Mouse (Mus musculus) gonadal fat pad, adult 2 months (tissue): ENCODE results near the gene Aip. TPM values are rescaled to one million over a fixed set of nuclear protein-coding genes. Genes with fewer than 3 reads are reported as not detected.
"Not testable (repeated sequence)": the region's sequence is repeated elsewhere in the genome, so short reads cannot be mapped to it uniquely, and the experiment has no call there.

Source experiments
- DNase-seq: peaks from one replicate; pipeline ENCODE4 v3.0.0-alpha.2; 2012; ENCODE audit warnings: low read depth
- polyA plus RNA-seq: library from polyadenylated mRNA; depleted of rRNA; stranded (reverse); fragments of >200 nt; gene quantifications from 2 replicates; pipeline ENCODE4 v1.2.3, GENCODE M21; 2012

Gene Aip
- polyA plus RNA-seq, 1 experiment = 121 TPM

DNA sequence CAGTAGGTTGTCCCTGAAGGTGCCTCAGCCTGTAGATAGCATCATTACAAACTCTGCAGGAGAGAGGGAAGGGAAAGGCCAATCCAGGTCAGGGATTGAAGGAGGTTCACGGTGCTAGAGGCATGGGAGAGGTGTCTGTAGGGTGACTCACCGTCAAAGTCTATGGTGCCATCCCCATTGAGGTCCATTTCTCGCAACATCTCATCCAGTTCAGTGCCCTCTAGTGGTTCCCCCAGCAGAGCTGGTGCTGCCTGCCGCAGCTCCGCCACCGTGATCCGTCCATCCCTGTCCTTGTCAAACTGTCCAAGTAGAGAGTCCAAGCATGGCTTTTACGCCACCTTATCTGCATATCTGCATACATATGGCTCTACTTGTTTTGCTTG, 10.3 kb upstream of the Aip start:
- not testable (repeated sequence) for DNase-seq

- not testable (repeated sequence) for DNase-seq
Observed at GRCm38 (mm10) chr19:4135229-4135962, 9.7 kb upstream of the Aip start.

DNA sequence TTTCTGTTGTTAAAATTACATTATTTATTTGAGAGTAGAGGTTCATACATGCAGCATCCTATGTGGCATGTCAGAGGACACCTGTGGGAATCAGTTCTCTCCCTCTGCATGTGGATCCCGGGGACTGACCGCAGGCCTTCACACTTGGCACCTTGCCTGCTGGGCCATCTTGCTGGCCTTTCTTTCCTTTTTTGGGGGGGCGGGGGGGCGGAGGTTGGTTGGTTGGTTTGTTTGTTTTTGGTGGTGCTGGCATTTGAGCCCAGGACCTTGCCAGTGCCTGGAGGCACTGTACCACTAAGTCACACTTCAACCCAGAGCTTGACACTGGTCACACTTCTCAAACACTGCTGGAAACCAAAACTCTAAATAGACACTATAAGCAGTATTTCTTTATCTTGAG, 8.7 kb upstream of the Aip start:
- DNase-seq = no peak

DNA sequence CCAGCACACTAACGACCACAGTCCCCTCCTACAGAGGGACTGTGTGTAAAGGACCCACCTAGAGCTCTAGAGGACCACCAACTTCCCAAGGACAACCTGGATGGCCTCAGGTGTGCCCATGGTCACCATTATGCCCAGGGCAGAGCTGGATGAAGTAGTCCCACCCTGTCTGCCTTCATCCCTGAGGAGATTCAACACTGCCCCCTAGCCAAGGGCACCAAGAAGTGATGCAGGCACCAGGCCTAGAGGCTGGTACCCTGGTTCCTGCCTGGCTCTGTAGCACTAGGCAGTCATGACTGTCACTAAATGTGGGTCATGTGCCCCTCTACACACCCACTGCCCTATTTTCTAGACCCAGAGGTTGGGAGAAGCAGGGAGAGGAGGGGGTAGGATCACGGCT, 6.1 kb upstream of the Aip start:
- no peak for DNase-seq

- DNase-seq = no peak
Observed at GRCm38 (mm10) chr19:4131075-4131474, 5.4 kb upstream of the Aip start.

- DNase-seq = no peak
Observed at GRCm38 (mm10) chr19:4130106-4130505, 4.4 kb upstream of the Aip start.

- no peak for DNase-seq
Observed at GRCm38 (mm10) chr19:4129462-4129861, 3.8 kb upstream of the Aip start.

GRCm38 (mm10) chr19:4126759-4127495, 1.3 kb upstream of the Aip start:
- DNase-seq = no peak

GRCm38 (mm10) chr19:4125268-4125667, 390 bp downstream of the Aip start:
- not testable (repeated sequence) for DNase-seq

- no peak for DNase-seq
Observed at GRCm38 (mm10) chr19:4124432-4124831, 1.2 kb downstream of the Aip start.

DNA sequence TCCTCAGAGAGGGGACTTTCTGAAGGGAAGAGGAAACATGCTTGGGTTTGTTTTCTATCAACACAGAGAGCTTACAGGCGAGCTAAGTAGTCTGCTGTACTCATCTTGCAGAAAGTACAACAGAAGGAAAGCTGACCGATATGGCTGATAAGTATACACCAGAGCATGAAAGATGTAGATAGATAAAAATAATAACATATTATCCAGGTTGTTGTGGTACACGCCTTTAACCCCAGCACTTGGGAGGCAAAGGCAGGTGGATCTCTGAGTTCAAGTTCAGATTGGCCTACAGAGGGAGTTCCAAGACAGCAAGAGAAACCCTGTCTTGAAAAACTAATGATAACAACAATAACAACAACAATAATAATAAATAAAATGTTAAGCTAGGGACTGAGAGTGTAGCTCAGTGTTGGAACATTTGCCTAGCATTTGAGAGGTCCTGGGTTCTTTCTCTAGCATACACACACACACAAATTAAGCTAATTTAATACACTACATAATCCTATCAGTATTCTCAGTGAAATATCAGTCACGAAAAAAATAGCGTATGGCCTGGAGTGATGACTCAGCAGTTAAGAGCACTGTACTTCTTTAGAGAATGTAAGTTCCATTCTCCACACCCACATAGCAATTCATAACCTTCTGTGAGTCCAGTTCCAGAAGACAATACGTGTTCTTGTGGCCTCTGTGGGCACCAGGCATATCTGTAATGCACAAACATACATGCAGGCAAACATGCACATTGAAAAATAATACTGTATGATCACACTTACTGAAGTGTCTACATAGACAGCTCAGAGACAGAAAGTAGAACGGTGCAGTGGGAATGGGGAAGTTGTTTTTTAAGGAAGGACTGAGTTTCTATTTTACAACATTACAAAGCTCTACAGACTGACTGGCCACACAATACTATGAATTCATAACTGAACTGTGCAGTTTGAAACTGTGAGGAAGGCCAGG, 3.0 kb downstream of the Aip start:
- DNase-seq = no peak

GRCm38 (mm10) chr19:4121896-4122295, 3.8 kb downstream of the Aip start:
- not testable (repeated sequence) for DNase-seq

- peak; percentile 90 for DNase-seq
Observed at GRCm38 (mm10) chr19:4121097-4121805, 4.4 kb downstream of the Aip start.

DNA sequence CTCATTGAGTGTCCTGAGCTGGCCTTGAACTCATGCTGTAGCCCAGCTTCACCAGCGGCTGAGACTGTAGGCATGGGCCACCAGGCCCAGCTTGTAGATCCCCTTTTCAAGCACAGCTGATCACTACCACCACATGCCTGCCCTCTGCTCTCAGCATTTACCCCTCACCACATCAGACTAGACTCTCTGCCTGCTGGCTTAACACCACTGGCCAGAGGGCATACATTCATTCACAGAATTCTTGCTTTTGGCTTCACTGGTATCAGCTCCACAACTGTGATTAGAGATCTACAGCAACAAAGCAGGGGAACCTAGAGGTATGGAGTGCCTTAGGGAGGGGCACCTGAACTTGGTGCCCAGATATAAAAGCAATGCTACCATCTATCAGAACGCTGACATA, 5.2 kb downstream of the Aip start:
- DNase-seq = no peak

DNA sequence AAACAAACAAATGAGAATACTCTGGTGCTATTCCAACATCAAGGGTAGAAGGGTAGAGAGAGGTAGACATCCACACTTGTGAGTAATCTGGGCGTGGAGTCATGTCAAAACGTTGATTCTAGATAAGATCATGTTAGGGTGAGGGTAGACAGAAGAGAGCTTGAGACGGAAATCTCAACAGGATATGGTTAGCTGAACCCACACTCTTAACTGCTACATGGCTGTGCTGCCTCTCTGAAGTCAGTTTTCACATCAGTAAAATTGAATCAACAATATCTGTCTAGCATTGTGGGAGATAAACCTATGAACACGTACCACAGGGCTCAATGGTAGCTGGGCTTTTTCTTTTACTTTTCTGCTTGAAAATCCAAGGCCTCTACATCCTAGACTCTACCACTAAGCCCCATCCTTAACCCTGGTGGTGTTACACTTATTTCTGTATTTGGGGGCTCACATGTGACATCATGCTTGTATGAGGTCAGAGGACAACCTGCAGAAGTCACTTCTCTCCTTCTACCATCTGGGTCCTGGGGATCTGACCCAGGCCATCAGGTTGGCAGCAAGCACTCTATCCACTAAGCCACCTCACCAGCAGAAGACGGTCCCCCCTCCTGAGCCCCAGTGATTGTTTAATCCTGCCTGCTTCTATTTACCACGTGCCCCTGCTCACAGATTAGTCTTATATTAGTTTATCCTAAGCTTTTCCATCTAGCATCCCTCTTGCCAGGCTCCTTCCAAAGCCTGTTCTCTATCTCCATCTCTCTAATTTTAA, 5.8 kb downstream of the Aip start:
- DNase-seq = no peak

DNA sequence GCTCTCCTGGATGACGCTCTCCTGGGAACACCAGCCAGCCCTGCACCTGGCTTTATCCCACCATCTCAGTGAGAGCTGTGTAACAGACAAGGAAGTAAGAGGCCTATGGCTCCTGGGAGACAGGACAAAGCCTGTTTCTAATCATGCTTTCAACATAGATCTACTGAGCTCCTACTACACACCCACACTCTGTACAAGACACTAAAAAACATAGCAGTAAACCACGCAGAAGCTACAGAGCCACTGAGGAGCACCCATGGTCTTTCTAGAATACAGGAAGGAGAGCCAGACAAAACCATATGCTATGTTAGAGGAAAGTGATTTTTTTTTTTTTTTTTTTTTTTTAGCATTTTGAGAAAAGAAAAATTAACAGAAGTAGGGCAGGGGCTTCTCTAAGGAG, 7.3 kb downstream of the Aip start:
- DNase-seq = no peak

DNA sequence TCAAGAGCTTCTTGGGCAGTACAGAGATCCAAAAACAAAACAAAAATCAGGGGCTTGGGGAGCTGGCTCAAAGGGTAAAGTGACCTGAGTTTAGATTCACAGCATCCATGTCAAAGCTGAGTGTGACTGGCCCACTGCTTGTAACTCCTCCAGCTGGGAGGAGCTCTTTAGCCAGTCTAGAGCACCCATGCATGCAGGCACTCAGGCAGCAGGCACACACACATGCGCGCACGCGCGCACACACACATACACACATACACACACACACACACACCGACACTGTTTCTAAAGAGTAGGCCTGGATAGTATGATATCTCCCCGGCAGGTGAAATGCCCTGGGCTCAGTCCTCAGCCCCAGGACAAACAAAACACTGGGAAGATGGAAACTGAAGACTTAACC, 8.7 kb downstream of the Aip start:
- no peak for DNase-seq

DNA sequence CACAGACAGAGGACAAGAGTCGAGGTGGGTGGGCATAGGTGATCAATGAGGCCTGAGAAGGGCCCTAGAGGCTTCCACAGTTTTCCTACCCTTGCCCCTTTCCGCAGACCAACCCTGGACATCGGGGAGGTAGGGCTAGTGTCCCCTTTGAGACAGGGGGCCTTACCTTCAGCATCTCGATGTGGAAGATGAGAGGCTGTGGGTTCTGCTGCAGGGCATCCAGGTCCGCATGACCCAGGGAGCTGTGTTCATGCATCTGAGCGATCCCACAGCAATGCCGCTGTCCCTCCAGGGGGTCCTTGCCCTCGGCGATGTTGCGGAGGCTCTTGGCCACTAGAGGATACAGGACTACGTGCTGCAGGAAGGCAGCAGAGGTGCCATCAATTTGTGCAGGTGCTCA, 9.8 kb downstream of the Aip start:
- no peak for DNase-seq

- no peak for DNase-seq
Observed at GRCm38 (mm10) chr19:4115144-4115543, 10.5 kb downstream of the Aip start.

DNA sequence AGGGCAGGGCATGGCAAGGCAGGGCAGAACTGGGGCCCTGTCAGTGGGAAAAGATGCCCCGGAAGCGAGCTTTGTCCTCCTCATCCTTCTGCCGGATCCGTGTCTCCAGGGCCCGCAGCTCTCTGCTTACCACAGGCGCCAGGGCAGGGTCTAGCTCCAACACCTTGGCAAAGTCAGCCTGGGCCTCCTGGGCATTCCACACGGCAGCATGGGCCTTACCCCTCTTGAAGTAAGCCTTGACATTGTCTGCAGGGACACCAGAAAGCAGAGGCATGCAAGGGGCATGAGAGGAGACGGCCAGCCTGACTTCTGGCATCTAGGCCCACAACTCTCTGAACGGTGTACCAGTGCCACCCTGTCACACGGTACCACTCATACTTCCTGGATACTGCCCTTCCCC, 11.1 kb downstream of the Aip start:
- no peak for DNase-seq

GRCm38 (mm10) chr19:4113806-4114230, 11.8 kb downstream of the Aip start:
- no peak for DNase-seq
